Mouse (Mus musculus): Measurements from ENCODE around the gene Zfp963. TPM values are rescaled to one million over a fixed set of nuclear protein-coding genes. Genes with fewer than 3 reads are reported as not detected.

Zfp963 gene
- total RNA-seq (2021): 1 to 10 TPM; 4.1 to 5.2 TPM
- long read RNA-seq, experiment 1, partial matches to known transcripts: 0 of 2 reads
- long read RNA-seq, experiment 1, other reads (novel, unspliced or antisense): 0 of 2 reads
- long read RNA-seq, experiment 2, partial matches to known transcripts: 0 of 5 reads
- long read RNA-seq, experiment 2, other reads (novel, unspliced or antisense): 1 of 5 reads

- peak; percentile 95 to 97 for DNase-seq (ENCODE audit: low spot score in 2 of 2)
Measured at GRCm38 (mm10) chr8:69749544-69750454, at the start of gene Zfp963. Gene Zfp963, minus strand, starts transcription at chr8:69749970.

DNA sequence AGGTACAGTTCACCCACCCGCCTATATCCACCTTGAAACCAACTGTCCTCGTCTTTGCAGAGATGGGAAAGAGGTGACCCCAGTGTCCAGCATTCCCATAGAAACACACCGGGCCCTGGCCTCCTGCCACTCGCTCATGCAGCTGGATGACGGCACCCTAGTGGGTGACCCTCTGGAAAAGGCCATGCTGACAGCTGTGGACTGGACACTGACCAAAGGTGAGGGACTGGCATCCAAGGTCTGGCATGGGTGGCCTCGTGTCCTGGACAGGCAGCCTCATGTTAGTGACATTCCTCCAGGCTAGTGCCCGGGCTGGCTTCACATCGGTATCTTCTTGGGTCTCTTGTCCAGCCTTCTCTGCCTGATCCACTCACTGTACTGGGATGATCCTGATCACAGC is 49.5 kb upstream of the Zfp963 start:
- DNase-seq (ENCODE audit: low spot score in 2 of 2): no peak

DNA sequence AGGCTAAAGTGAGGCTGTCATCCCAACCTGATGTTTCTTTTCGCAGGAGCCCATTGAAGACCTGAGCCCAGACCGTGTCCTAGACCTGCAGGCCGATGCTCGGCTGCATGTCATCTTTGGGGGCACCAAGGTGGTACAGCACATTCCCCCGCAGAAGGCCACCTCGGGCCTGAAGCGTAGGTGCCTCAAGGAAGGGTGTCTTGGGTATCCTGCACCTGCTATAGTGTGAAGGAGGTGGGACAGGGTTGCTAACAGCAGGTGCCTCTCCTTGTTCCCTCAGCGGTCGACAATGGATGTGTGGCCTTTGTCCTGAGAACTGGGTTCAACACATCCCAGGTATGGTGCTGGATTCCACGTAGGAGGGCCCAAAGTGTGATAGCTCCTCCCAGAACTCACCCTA is 47.9 kb upstream of the Zfp963 start:
- no peak for DNase-seq (ENCODE audit: low spot score in 2 of 2)

- no peak for DNase-seq (ENCODE audit: low spot score in 2 of 2)
Measured at GRCm38 (mm10) chr8:69796721-69797345, 47.1 kb upstream of the Zfp963 start.

- DNase-seq (ENCODE audit: low spot score in 2 of 2): no peak
Measured at GRCm38 (mm10) chr8:69794901-69795300, 45.1 kb upstream of the Zfp963 start.

DNA sequence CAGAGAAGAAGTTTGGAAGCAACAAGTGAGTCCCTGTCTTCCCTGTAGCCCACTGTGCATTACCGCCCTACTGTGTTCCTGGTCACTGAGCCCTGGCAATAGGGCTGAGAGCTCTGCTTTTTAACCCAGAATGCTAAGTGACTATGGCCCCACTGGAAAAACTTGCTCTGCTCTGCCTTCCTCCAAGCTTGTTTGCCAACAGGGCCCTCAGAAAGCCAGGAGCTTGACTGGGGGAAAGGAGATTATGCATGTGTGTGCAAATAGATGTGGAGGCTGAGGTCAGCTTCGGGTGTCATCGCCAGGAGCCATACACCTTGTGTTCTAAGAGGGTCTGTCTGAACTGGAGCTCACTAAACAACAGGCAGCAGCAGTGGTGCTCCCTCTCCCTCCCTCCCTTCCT is 44.3 kb upstream of the Zfp963 start:
- DNase-seq (ENCODE audit: low spot score in 2 of 2): no peak

DNA sequence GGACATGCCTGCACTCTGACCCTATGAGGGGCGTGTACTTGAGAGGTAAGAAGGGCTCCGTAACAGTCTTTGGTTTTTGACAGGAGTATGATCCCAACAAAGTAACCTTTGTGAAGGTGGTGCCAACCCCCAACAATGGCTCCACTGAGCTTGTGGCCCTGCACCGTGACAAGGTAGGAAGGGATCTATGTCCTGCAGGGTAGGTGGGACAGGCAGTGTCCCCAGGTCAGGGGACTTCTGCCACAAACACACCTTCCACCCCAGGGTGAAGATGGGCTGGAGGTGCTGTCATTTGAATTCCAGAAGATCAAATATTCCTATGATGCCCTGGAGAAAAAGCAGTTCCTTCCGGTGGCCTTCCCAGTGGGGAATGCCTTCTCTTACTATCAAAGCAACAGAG is 43.9 kb upstream of the Zfp963 start:
- no peak for DNase-seq (ENCODE audit: low spot score in 2 of 2)

DNA sequence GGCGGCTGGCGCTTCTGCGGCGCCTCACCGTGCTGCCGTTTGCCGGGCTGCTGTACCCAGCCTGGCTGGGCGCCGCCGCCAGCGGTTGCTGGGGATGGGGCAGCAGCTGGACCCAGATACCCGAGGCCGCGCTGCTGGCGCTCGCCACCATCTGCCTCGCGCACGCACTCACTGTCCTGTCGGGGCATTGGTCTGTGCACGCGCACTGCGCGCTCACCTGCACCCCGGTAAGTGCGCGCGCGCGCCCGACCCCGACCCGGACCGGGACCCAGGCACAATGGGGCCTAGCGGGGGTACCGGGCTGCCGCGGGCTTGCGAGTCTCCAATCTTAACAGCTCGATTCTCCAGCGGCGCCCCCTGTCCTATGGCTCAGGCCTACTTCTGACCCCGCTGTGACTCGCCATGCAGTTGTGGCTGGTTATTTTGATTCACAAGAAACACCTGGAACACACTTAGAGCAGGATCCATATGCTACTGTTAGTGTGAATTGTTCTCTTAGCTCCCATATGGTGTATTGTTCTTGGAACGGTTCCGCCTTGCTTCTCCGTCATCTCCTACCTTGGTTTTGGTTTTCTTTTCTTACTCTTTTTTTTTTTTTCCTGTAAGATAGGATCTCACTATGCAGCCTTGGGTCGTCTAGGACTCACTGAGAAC is 41.8 kb upstream of the Zfp963 start:
- no peak for DNase-seq (ENCODE audit: low spot score in 2 of 2)

DNA sequence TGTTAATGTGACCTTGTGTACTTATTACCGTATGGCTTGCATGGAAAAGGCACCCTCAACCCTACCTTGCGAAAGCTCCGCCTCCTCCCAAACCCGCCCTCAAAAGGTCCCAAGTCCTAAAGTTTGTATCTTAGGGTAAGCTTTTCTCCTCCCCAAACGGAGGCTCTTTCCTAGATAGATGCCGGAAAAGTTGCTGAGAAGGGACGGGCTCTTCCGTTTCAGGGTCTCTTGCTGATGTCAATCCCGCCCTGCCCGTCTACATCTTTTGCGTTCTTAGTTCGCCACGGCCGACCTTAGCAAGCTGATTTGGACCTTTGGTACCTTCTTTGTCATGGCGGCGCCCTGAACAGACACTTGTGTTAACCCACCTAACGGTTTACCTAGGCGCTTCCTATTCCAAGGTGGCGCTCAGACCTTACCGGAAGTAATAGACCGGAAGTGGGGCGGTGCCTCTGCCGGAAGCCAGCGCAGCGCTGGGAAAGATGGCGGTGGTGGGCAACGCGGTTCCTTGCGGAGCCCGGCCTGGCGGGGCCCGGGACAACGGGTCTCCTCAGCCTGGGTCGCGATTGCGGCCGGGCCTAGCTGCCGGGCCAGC is 41.1 kb upstream of the Zfp963 start, which contains the start of the genes Atp13a1 and Zfp866:
Gene Atp13a1 (plus strand): TSS at position 391 of the 595 bp plus-strand sequence.
Gene Zfp866 (minus strand): TSS at position 406 of the 595 bp plus-strand sequence.
- DNase-seq (ENCODE audit: low spot score in 2 of 2): peak; percentile 87 to 89

DNA sequence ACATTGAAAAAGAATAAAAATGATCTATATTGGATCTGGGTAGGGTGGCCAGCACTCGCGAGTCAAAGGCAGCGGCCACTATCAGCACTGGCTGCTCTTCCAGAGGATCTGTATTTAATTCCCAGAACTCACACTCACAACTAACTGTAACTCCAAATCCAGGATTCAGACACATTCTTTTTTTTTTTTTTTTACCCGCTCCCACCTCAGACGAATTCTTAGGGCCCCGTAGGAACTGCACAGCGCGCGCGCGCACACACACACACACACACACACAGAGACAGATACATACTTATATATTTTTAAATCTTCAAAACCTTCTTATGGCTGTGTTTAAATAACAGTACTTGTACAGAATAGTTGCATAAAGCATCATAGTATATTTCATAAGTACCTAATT is 40.6 kb upstream of the Zfp963 start:
- DNase-seq (ENCODE audit: low spot score in 2 of 2): no peak

DNA sequence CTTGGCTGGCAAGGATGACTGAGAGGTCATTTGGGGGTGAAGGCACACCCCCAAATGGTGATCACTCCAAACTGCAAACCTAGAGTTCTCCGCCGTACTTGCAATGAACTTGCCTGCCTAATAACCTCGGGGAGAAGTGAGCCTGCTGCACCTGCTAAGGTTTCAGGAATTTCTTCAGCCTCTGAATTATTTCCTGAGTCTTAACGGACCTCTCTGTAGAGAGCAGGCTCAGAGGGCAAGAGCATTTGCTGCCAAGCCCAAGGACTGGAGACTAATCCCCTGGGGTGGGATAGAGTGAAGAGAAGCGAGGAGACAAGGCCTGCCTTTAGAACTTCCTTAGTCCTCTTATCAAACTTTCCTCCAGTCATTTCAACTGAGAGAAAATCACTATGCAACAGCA is 40.0 kb upstream of the Zfp963 start:
- DNase-seq (ENCODE audit: low spot score in 2 of 2): no peak

DNA sequence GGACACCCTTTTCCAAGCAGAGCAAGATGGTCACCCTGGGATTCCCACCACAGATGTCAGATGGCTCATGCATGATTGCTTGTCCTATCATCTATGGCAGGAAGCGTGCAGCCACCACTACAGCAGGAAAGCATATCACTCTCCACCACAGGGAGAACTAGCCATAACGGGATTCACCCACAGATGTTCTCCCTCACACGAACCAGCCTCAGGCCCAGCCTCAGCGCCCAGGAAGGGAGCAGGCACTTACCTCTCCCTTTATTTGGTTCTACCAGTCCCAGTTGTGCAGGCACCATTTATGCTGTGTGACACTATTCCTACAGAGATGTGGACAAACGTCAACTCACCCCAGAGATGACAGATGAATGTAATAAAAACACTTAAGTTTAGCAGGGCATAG is 39.3 kb upstream of the Zfp963 start:
- no peak for DNase-seq (ENCODE audit: low spot score in 2 of 2)

GRCm38 (mm10) chr8:69777111-69777510 is 27.3 kb upstream of the Zfp963 start:
- DNase-seq (ENCODE audit: low spot score in 2 of 2): no peak

- no peak for DNase-seq (ENCODE audit: low spot score in 2 of 2)
Measured at GRCm38 (mm10) chr8:69775149-69775534, 25.4 kb upstream of the Zfp963 start.

DNA sequence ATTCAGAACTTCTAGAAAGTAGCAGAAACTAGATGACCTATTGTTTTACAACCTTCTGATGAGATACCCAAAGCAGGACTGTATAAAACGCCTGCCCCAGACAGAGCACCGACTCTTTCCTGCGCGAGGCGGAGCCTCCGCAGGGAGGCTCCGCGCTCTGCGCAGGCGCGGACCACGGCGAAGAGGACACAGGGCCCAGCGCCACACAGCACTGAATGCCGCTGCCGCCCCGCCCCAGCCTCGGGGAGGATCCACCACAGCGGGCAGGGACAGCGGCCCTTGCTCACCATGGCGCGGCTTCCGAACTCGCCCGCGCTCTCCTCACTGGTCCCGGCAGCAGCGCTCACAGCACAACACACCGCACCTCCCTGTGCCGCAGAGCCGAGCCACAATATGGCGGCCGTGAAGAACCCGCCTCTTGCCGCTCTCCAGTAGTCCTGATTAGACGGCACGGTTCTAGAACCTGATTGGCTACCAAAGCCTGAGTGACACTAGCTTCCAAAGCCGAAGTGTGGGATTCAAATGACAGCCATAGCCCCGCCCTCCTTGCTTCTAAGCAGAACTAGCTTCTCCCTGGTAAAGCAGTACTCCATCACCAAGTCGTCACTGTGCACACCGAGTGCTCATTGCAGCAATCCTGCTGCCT is 24.9 kb upstream of the Zfp963 start, which contains the start of gene Gm20422:
Gene Gm20422 (minus strand): TSS at position 384 of the 646 bp plus-strand sequence.
- peak; percentile 92 to 94 for DNase-seq (ENCODE audit: low spot score in 2 of 2)

GRCm38 (mm10) chr8:69772106-69772505 is 22.3 kb upstream of the Zfp963 start:
- no peak for DNase-seq (ENCODE audit: low spot score in 2 of 2)

DNA sequence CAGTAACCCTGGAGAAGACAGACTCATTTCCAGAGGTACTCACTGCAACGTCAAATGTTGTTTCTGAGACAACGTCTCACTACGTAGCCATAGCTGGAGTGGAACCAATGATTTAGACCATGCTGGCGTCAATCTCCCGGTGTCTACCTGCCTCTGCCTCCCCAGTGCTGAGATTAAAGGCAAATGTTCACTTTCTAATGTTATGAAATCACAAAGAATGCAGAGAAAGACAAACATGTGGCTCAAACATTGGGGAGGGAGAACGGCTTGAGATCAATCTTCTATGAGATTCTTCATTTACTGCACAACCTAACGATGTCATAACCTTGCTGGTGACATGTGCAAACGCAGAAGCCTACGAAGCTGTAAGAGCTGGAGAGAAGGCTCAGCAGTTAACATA is 21.5 kb upstream of the Zfp963 start:
- DNase-seq (ENCODE audit: low spot score in 2 of 2): no peak

DNA sequence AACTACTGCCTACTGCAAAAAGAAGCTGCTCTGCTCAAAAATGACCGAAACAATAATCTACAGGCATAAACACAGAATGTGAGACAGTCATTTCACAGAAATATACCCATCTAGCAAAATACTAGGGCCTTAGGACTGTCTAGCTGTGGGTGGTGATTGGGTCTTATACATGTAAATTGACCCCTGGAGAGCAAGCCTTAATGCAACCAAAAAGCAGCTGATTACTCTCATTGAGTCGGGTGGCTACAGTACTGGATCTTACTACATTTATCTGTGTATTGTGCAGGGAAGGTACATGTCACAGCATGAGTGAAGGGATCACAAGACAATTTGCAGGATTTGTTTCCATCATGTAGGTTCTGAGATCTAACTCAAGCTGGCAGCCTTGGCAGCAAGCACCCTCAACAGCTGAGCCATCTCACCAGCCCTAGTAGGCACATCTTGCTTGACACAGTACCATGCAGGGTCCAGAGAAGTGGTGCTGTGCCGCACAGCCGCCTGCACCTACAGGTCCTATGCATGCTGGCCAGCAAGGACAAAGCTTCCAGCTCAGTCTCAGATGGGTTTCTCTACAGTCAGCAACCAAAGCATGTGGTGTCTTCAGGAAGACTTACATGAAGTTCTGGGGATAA is 12.2 kb upstream of the Zfp963 start:
- DNase-seq (ENCODE audit: low spot score in 2 of 2): no peak

DNA sequence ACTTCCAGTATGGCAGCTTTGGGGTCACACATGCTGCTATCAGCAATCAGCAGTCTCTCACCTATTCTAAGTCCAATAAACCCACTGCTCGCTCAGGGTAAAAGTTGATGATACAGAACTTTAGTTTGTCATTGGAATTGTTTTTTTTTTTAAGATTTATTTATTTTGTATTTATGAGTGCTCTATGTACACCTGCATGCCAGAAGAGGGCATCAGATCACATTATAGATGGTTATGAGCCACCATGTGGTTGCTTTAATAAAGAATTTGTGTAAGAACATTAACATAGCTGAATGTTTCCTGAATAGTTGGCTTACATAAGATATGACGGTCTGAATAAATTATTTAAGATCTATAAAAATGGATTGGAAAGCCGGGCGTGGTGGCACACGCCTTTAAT is 8.5 kb upstream of the Zfp963 start:
- DNase-seq (ENCODE audit: low spot score in 2 of 2): no peak

DNA sequence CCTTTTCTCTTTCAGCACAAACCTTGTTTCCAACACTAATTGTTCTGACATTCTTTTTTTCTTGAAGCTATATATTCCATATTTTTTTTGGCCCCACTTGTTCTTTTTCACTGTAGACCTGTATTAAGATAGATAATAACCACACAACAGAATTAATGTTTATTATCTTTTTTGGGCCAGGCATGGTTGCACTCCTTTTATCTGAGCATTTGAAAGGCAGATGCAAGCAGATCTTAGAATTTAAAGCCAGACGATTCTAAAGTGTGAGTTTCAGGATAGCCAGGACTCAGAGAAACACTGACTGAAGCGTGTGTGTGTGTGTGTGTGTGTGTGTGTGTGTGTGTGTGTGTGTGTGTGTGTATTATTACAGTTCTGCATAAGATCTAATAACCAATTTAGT is 2.7 kb upstream of the Zfp963 start:
- no peak for DNase-seq (ENCODE audit: low spot score in 2 of 2)
